In the genomic region with DNA sequence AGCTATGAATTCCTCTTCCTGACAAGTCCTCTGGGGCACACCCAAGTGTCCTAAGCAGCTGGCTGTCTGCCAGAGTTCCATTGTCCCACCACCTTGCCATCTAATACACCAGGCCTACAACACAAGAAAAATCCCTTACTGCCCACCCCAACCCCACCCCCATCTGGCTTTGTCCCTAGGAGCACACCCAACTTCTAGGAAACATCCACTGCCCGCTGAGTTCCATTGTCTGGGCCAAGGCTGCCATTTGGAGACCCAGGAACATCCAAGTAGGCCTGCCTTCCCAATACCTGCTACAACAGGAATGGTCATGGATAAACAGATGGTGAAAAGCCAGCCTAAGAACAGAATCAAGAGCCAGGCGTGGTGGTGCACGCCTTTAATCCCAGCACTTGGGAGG, we compare ENCODE assay signal across 28 mouse cellular contexts. TPM values are rescaled to one million over a fixed set of nuclear protein-coding genes. Genes with fewer than 3 reads are reported as not detected.
"Had no signal": no experiment of that assay in that cellular context is flagged by ENCODE, and none has a peak within 500 bp of the region (broad histone marks: within the 10 kb centered on the region; RNA-seq: fewer than 3 reads in every experiment).

No protein-coding gene starts in this region.

- H3K4me2 ChIP-seq: lung, embryonic 14.5 days; midbrain, embryonic 11.5 days; midbrain, embryonic 13.5 days; neural tube, embryonic 13.5 days; neural tube, embryonic 15.5 days; stomach, embryonic 15.5 days had no signal

- H3K27me3 ChIP-seq: megakaryocyte, embryonic 14.5 days; midbrain, embryonic 13.5 days; neural tube, embryonic 13.5 days; neural tube, embryonic 15.5 days; stomach, embryonic 15.5 days had no signal

- H3K4me1 ChIP-seq: megakaryocyte, embryonic 14.5 days; midbrain, embryonic 13.5 days; neural tube, embryonic 13.5 days; neural tube, embryonic 15.5 days; stomach, embryonic 15.5 days had no signal

- H3K9ac ChIP-seq: lung, embryonic 14.5 days; midbrain, embryonic 13.5 days; neural tube, embryonic 13.5 days; neural tube, embryonic 15.5 days; stomach, embryonic 15.5 days had no signal

- H3K36me3 ChIP-seq: midbrain, embryonic 13.5 days; neural tube, embryonic 13.5 days; neural tube, embryonic 15.5 days; stomach, embryonic 15.5 days had no signal

- H3K9me3 ChIP-seq: megakaryocyte, embryonic 14.5 days; midbrain, embryonic 13.5 days; neural tube, embryonic 13.5 days; neural tube, embryonic 15.5 days; stomach, embryonic 15.5 days had no signal

- H3K4me3 ChIP-seq: megakaryocyte, embryonic 14.5 days; midbrain, embryonic 13.5 days; myocyte; neural tube, embryonic 13.5 days; neural tube, embryonic 15.5 days; stomach, embryonic 15.5 days had no signal

- ATAC-seq: midbrain, embryonic 13.5 days; midbrain, embryonic 16.5 days had no signal

- DNase-seq: lung, adult 18-20 months; lung, embryonic 14.5 days; lung, postnatal 10 days; retina, postnatal 1 day; right cerebral cortex, adult 18-20 months; right cerebral cortex, postnatal 25 days; right cerebral cortex, postnatal 4 days; thymus, adult 2 months; thymus, postnatal 25 days; thymus, postnatal 4 days had no signal

- H3K27ac ChIP-seq: macrophage; midbrain, embryonic 13.5 days; neural tube, embryonic 13.5 days; neural tube, embryonic 15.5 days; stomach, embryonic 15.5 days; stomach, postnatal 0 days had no signal

RNA-seq across cellular contexts. Expression of a gene that starts 2.2 kb away (rescaled TPM):
- total RNA-seq: megakaryocyte progenitor cell, adult 5-6 weeks had no signal
- polyA plus RNA-seq: liver, embryonic 16.5 days; lung, embryonic 14.5 days; lung, embryonic 16.5 days; macrophage; midbrain, embryonic 11.5 days; midbrain, embryonic 13.5 days; midbrain, embryonic 16.5 days; myocyte; neural tube, embryonic 11.5 days; neural tube, embryonic 13.5 days; neural tube, embryonic 15.5 days; small intestine, adult 2 months; spleen, adult 2 months; stomach, embryonic 15.5 days; stomach, postnatal 0 days; testis, adult 2 months; thymus, adult 2 months; urinary bladder, adult 2 months had no signal

RNA-seq across cellular contexts. Expression of a gene that starts 9.8 kb away (rescaled TPM):
- total RNA-seq: megakaryocyte progenitor cell, adult 5-6 weeks had no signal
- polyA plus RNA-seq: liver, embryonic 16.5 days; lung, embryonic 14.5 days; lung, embryonic 16.5 days; macrophage; midbrain, embryonic 11.5 days; midbrain, embryonic 13.5 days; midbrain, embryonic 16.5 days; myocyte; neural tube, embryonic 11.5 days; neural tube, embryonic 13.5 days; neural tube, embryonic 15.5 days; small intestine, adult 2 months; spleen, adult 2 months; stomach, embryonic 15.5 days; stomach, postnatal 0 days; testis, adult 2 months; thymus, adult 2 months; urinary bladder, adult 2 months had no signal

RNA-seq across cellular contexts. Expression of a gene that starts 13.2 kb away (rescaled TPM):
- total RNA-seq: megakaryocyte progenitor cell, adult 5-6 weeks had no signal
- polyA plus RNA-seq: liver, embryonic 16.5 days; lung, embryonic 14.5 days; lung, embryonic 16.5 days; macrophage; midbrain, embryonic 11.5 days; midbrain, embryonic 13.5 days; midbrain, embryonic 16.5 days; myocyte; neural tube, embryonic 11.5 days; neural tube, embryonic 13.5 days; neural tube, embryonic 15.5 days; small intestine, adult 2 months; spleen, adult 2 months; stomach, embryonic 15.5 days; stomach, postnatal 0 days; thymus, adult 2 months; urinary bladder, adult 2 months had no signal

RNA-seq across cellular contexts. Expression of a gene that starts 18.2 kb away (rescaled TPM):
- total RNA-seq: megakaryocyte progenitor cell, adult 5-6 weeks had no signal
- polyA plus RNA-seq: liver, embryonic 16.5 days; lung, embryonic 14.5 days; lung, embryonic 16.5 days; macrophage; midbrain, embryonic 11.5 days; midbrain, embryonic 13.5 days; midbrain, embryonic 16.5 days; myocyte; neural tube, embryonic 11.5 days; neural tube, embryonic 13.5 days; neural tube, embryonic 15.5 days; small intestine, adult 2 months; spleen, adult 2 months; stomach, embryonic 15.5 days; stomach, postnatal 0 days; testis, adult 2 months; thymus, adult 2 months; urinary bladder, adult 2 months had no signal

RNA-seq across cellular contexts. Expression of a gene that starts 23.8 kb away (rescaled TPM):
- total RNA-seq: megakaryocyte progenitor cell, adult 5-6 weeks had no signal
- polyA plus RNA-seq: liver, embryonic 16.5 days; lung, embryonic 14.5 days; lung, embryonic 16.5 days; macrophage; midbrain, embryonic 11.5 days; midbrain, embryonic 13.5 days; midbrain, embryonic 16.5 days; myocyte; neural tube, embryonic 11.5 days; neural tube, embryonic 13.5 days; neural tube, embryonic 15.5 days; small intestine, adult 2 months; spleen, adult 2 months; stomach, embryonic 15.5 days; stomach, postnatal 0 days; testis, adult 2 months; thymus, adult 2 months; urinary bladder, adult 2 months had no signal
